Mouse (Mus musculus) mouse trophoblast stem cell (cell line): Measurements from ENCODE around the gene Serhl.

Experiments
- in situ Hi-C, 2 experiments: fragments of 300-500 bp; cut with MseI, MboI; formaldehyde crosslinking; loops; 2 replicates in 1 of 2; 3 replicates in 1 of 2; pipeline ENCODE4 v1.15.1; 2025

Serhl gene

GRCm38 (mm10) chr15:83083530-83083929 is 5.8 kb upstream of the Serhl start:
- in situ Hi-C loops, result no loop called here

GRCm38 (mm10) chr15:83084022-83084640 is 5.2 kb upstream of the Serhl start:
- in situ Hi-C loops, result no loop called here

GRCm38 (mm10) chr15:83085901-83086300 is 3.4 kb upstream of the Serhl start:
- in situ Hi-C loops, result no loop called here

GRCm38 (mm10) chr15:83086636-83087328 is 2.5 kb upstream of the Serhl start:
- in situ Hi-C loops, result no loop called here

- in situ Hi-C loops, result no loop called here
Observed at GRCm38 (mm10) chr15:83088495-83089428, 544 bp upstream of the Serhl start.

GRCm38 (mm10) chr15:83090874-83091273 is 1.6 kb downstream of the Serhl start:
- in situ Hi-C loops, result no loop called here

- in situ Hi-C loops, result no loop called here
Observed at GRCm38 (mm10) chr15:83093687-83094086, 4.4 kb downstream of the Serhl start.

GRCm38 (mm10) chr15:83095950-83096349 is 6.6 kb downstream of the Serhl start:
- in situ Hi-C loops, result no loop called here

GRCm38 (mm10) chr15:83099533-83100331 is 10.4 kb downstream of the Serhl start:
- in situ Hi-C loops, result no loop called here

GRCm38 (mm10) chr15:83100332-83100662 is 11.0 kb downstream of the Serhl start:
- in situ Hi-C loops, result no loop called here

GRCm38 (mm10) chr15:83103111-83103510 is 13.8 kb downstream of the Serhl start:
- in situ Hi-C loops, result no loop called here

- in situ Hi-C loops, result no loop called here
Observed at GRCm38 (mm10) chr15:83106426-83106825, 17.1 kb downstream of the Serhl start.

- in situ Hi-C loops, result no loop called here
Observed at GRCm38 (mm10) chr15:83107814-83108213, 18.5 kb downstream of the Serhl start.

GRCm38 (mm10) chr15:83111290-83111689 is 22.0 kb downstream of the Serhl start:
- in situ Hi-C loops, result no loop called here

- in situ Hi-C loops, result no loop called here
Observed at GRCm38 (mm10) chr15:83111874-83112273, 22.6 kb downstream of the Serhl start.

GRCm38 (mm10) chr15:83112898-83113297 is 23.6 kb downstream of the Serhl start:
- in situ Hi-C loops, result no loop called here

GRCm38 (mm10) chr15:83114106-83114505 is 24.8 kb downstream of the Serhl start:
- in situ Hi-C loops, result no loop called here

- in situ Hi-C loops, result no loop called here
Observed at GRCm38 (mm10) chr15:83115071-83115470, 25.8 kb downstream of the Serhl start.

GRCm38 (mm10) chr15:83118360-83118759 is 29.1 kb downstream of the Serhl start:
- in situ Hi-C loops, result no loop called here

- in situ Hi-C loops, result no loop called here
Observed at GRCm38 (mm10) chr15:83121709-83122565, 32.6 kb downstream of the Serhl start.
